13 mouse cellular contexts compared by ENCODE assay signal in genomic region chr6:50486035-50486902, GRCm38 (mm10).
"Had no signal": no experiment of that assay in that cellular context is flagged by ENCODE, and none has a peak within 500 bp of the region (broad histone marks: within the 10 kb centered on the region; RNA-seq: fewer than 3 reads in every experiment).

No protein-coding gene starts in this region.

- ATAC-seq: midbrain, embryonic 15.5 days had no signal

- H3K4me2 ChIP-seq: kidney, embryonic 15.5 days; liver, embryonic 11.5 days; liver, embryonic 15.5 days; midbrain, embryonic 11.5 days; midbrain, embryonic 15.5 days; neural tube, embryonic 12.5 days had no signal

- H3K9me3 ChIP-seq: kidney, embryonic 15.5 days; limb, embryonic 10.5 days; liver, embryonic 15.5 days; megakaryocyte, embryonic 14.5 days; midbrain, embryonic 15.5 days; neural tube, embryonic 12.5 days had no signal

- H3K27ac ChIP-seq: kidney, embryonic 15.5 days; left cerebral cortex, adult 2 months; limb, embryonic 10.5 days; liver, embryonic 15.5 days; macrophage; midbrain, embryonic 15.5 days; neural tube, embryonic 12.5 days; stomach, postnatal 0 days had no signal

- DNase-seq: kidney, adult 2 months; kidney, postnatal 14 days had no signal

- H3K27me3 ChIP-seq: kidney, embryonic 15.5 days; liver, embryonic 15.5 days; midbrain, embryonic 15.5 days; neural tube, embryonic 12.5 days had no signal

- H3K4me3 ChIP-seq: kidney, embryonic 15.5 days; left cerebral cortex, adult 2 months; limb, embryonic 10.5 days; liver, embryonic 15.5 days; megakaryocyte, embryonic 14.5 days; midbrain, embryonic 15.5 days; neural tube, embryonic 12.5 days had no signal

- H3K4me1 ChIP-seq: kidney, embryonic 15.5 days; limb, embryonic 10.5 days; liver, embryonic 15.5 days; megakaryocyte, embryonic 14.5 days; neural tube, embryonic 12.5 days had no signal

- H3K36me3 ChIP-seq: kidney, embryonic 15.5 days; limb, embryonic 10.5 days; liver, embryonic 15.5 days; midbrain, embryonic 15.5 days; neural tube, embryonic 12.5 days had no signal

- H3K9ac ChIP-seq: kidney, embryonic 15.5 days; liver, embryonic 15.5 days; midbrain, embryonic 15.5 days; neural tube, embryonic 12.5 days had no signal
